Mouse (Mus musculus) c-Kit-positive CD71-negative TER-119-negative erythroid progenitor cells, embryonic 14.5 days (primary cell): ENCODE results near the gene Emc7.

ENCODE experiments used
- DNase-seq: peaks from one replicate; pipeline ENCODE4 v3.0.0-alpha.2; 2013; ENCODE audit warnings: low read depth

The Emc7 gene

GRCm38 (mm10) chr2:112520526-112521482 lies 66.0 kb downstream of the Emc7 start:
- DNase-seq, result no peak
